Mouse (Mus musculus): ENCODE results near the gene Hscb. TPM values are rescaled to one million over a fixed set of nuclear protein-coding genes. Genes with fewer than 3 reads are reported as not detected.

The Hscb gene
- polyA plus RNA-seq, 1 experiment from 2014 or later, result 19.6 TPM

- 91% methylated on average over 6 of the region's 6 CpGs for WGBS
- ATAC-seq (ENCODE audit: low read depth), result no peak
Observed at GRCm38 (mm10) chr5:110873160-110873559, 33.6 kb upstream of the Hscb start.

GRCm38 (mm10) chr5:110869242-110869669 lies 29.7 kb upstream of the Hscb start:
- Histone ChIP-seq H3K9ac (ENCODE audit: low read depth, low read length) (no peak overlapping the region), H3K4me1 (ENCODE audit: control insufficient read depth, insufficient read depth, low read length) (no peaks in the 10 kb centered on the region), H3K36me3 (ENCODE audit: control insufficient read depth, insufficient read depth, low read length) (peaks cover 21% of the 10 kb centered on the region), H3K4me3 (ENCODE audit: low read depth, low read length) (no peak overlapping the region), H3K27ac (replicated peaks; ENCODE audit: low read depth, low read length) (no peak overlapping the region), H3K9me3 (ENCODE audit: control insufficient read depth, low read length) (no peaks in the 10 kb centered on the region), H3K27me3 (replicated peaks; ENCODE audit: control insufficient read depth, insufficient read depth, low read length) (no peaks in the 10 kb centered on the region), H3K4me2 (ENCODE audit: low read depth, low read length) (no peak overlapping the region)
- ATAC-seq (ENCODE audit: low read depth), result no peak
- DNase-seq (ENCODE audit: low spot score), result peak; percentile 34
- WGBS, result 61% methylated on average over 8 of the region's 8 CpGs

More at GRCm38 (mm10) chr5:110873160-110873559, 33.6 kb upstream of the Hscb start:
- Histone ChIP-seq H3K4me2 (ENCODE audit: low read depth, low read length) (no peak overlapping the region), H3K9me3 (ENCODE audit: control insufficient read depth, low read length) (no peaks in the 10 kb centered on the region), H3K4me3 (ENCODE audit: low read depth, low read length) (no peak overlapping the region), H3K9ac (ENCODE audit: low read depth, low read length) (no peak overlapping the region), H3K27me3 (replicated peaks; ENCODE audit: control insufficient read depth, insufficient read depth, low read length) (no peaks in the 10 kb centered on the region), H3K4me1 (ENCODE audit: control insufficient read depth, insufficient read depth, low read length) (peaks cover 9% of the 10 kb centered on the region; the same call in 1 of the 2 replicates), H3K27ac (replicated peaks; ENCODE audit: low read depth, low read length) (no peak overlapping the region), H3K36me3 (ENCODE audit: control insufficient read depth, insufficient read depth, low read length) (peaks cover 13% of the 10 kb centered on the region; the same call in 1 of the 2 replicates)
- no peak for DNase-seq (ENCODE audit: low spot score)

GRCm38 (mm10) chr5:110868460-110868859 lies 28.9 kb upstream of the Hscb start:
- H3K4me1 ChIP-seq (ENCODE audit: control insufficient read depth, insufficient read depth, low read length), result no peaks in the 10 kb centered on the region
- no peaks in the 10 kb centered on the region for H3K27me3 ChIP-seq (replicated peaks; ENCODE audit: control insufficient read depth, insufficient read depth, low read length)
- no peak overlapping the region for H3K4me3 ChIP-seq (ENCODE audit: low read depth, low read length)
- 71% methylated on average over 4 of the region's 4 CpGs for WGBS
- peaks cover 17% of the 10 kb centered on the region for H3K36me3 ChIP-seq (ENCODE audit: control insufficient read depth, insufficient read depth, low read length)
- H3K27ac ChIP-seq (replicated peaks; ENCODE audit: low read depth, low read length), result no peak overlapping the region; the same call in 1 of the 2 replicates
- ATAC-seq (ENCODE audit: low read depth), result 0 out of 2 replicates have a peak, but pooled peaks have one; percentile 2
- no peak for DNase-seq (ENCODE audit: low spot score)
- no peak overlapping the region for H3K9ac ChIP-seq (ENCODE audit: low read depth, low read length)
- no peak overlapping the region for H3K4me2 ChIP-seq (ENCODE audit: low read depth, low read length)
- no peaks in the 10 kb centered on the region for H3K9me3 ChIP-seq (ENCODE audit: control insufficient read depth, low read length)

GRCm38 (mm10) chr5:110860445-110860844 lies 20.9 kb upstream of the Hscb start:
- 0 out of 2 replicates have a peak, but pooled peaks cover 9% of the 10 kb centered on the region for H3K36me3 ChIP-seq (ENCODE audit: control insufficient read depth, insufficient read depth, low read length)
- no peaks in the 10 kb centered on the region; the same call in 1 of the 2 replicates for H3K4me1 ChIP-seq (ENCODE audit: control insufficient read depth, insufficient read depth, low read length)
- H3K4me3 ChIP-seq (ENCODE audit: low read depth, low read length), result no peak overlapping the region
- H3K9ac ChIP-seq (ENCODE audit: low read depth, low read length), result no peak overlapping the region
- no peaks in the 10 kb centered on the region for H3K9me3 ChIP-seq (ENCODE audit: control insufficient read depth, low read length)
- DNase-seq (ENCODE audit: low spot score), result no peak
- ATAC-seq (ENCODE audit: low read depth), result no peak
- 91% methylated on average over 5 of the region's 5 CpGs for WGBS
- no peak overlapping the region for H3K27ac ChIP-seq (replicated peaks; ENCODE audit: low read depth, low read length)
- no peaks in the 10 kb centered on the region for H3K27me3 ChIP-seq (replicated peaks; ENCODE audit: control insufficient read depth, insufficient read depth, low read length)
- no peak overlapping the region for H3K4me2 ChIP-seq (ENCODE audit: low read depth, low read length)

GRCm38 (mm10) chr5:110859013-110859650 lies 19.6 kb upstream of the Hscb start:
- peak overlapping the region; percentile 85 for H3K27ac ChIP-seq (replicated peaks; ENCODE audit: low read depth, low read length)
- no peaks in the 10 kb centered on the region for H3K27me3 ChIP-seq (replicated peaks; ENCODE audit: control insufficient read depth, insufficient read depth, low read length)
- 45% methylated on average over 13 of the region's 13 CpGs for WGBS
- H3K9me3 ChIP-seq (ENCODE audit: control insufficient read depth, low read length), result no peaks in the 10 kb centered on the region
- 0 out of 2 replicates have a peak, but pooled peaks cover 9% of the 10 kb centered on the region for H3K36me3 ChIP-seq (ENCODE audit: control insufficient read depth, insufficient read depth, low read length)
- H3K4me2 ChIP-seq (ENCODE audit: low read depth, low read length), result peak overlapping the region; percentile 17; the same call in 1 of the 2 replicates
- ATAC-seq (ENCODE audit: low read depth) (no peak; the same call in 1 of the 2 replicates), DNase-seq (ENCODE audit: low spot score) (peak; percentile 81)
- H3K4me1 ChIP-seq (ENCODE audit: control insufficient read depth, insufficient read depth, low read length), result no peaks in the 10 kb centered on the region; the same call in 1 of the 2 replicates
- peak overlapping the region; percentile 49; the same call in 1 of the 2 replicates for H3K9ac ChIP-seq (ENCODE audit: low read depth, low read length)
- no peak overlapping the region for H3K4me3 ChIP-seq (ENCODE audit: low read depth, low read length)

- whole genome bisulfite sequencing, result 31% methylated on average over 5 of the region's 5 CpGs
- DNase-seq (ENCODE audit: low spot score), result peak; percentile 79
- no peak overlapping the region for H3K4me3 ChIP-seq (ENCODE audit: low read depth, low read length)
Observed at GRCm38 (mm10) chr5:110857091-110857490, 17.5 kb upstream of the Hscb start.

GRCm38 (mm10) chr5:110852990-110853389 lies 13.4 kb upstream of the Hscb start:
- Histone ChIP-seq H3K4me3 (ENCODE audit: low read depth, low read length) (no peak overlapping the region), H3K36me3 (ENCODE audit: control insufficient read depth, insufficient read depth, low read length) (peaks cover 44% of the 10 kb centered on the region), H3K4me1 (ENCODE audit: control insufficient read depth, insufficient read depth, low read length) (no peaks in the 10 kb centered on the region), H3K4me2 (ENCODE audit: low read depth, low read length) (no peak overlapping the region), H3K27ac (replicated peaks; ENCODE audit: low read depth, low read length) (no peak overlapping the region), H3K9ac (ENCODE audit: low read depth, low read length) (no peak overlapping the region), H3K27me3 (replicated peaks; ENCODE audit: control insufficient read depth, insufficient read depth, low read length) (no peaks in the 10 kb centered on the region), H3K9me3 (ENCODE audit: control insufficient read depth, low read length) (no peaks in the 10 kb centered on the region)
- ATAC-seq (ENCODE audit: low read depth) (no peak), DNase-seq (ENCODE audit: low spot score) (no peak)
- WGBS, result 67% methylated on average over 1 of the region's 1 CpGs

More at GRCm38 (mm10) chr5:110857091-110857490, 17.5 kb upstream of the Hscb start:
- Histone ChIP-seq H3K9ac (ENCODE audit: low read depth, low read length) (no peak overlapping the region), H3K36me3 (ENCODE audit: control insufficient read depth, insufficient read depth, low read length) (0 out of 2 replicates have a peak, but pooled peaks cover 21% of the 10 kb centered on the region), H3K4me2 (ENCODE audit: low read depth, low read length) (no peak overlapping the region), H3K4me1 (ENCODE audit: control insufficient read depth, insufficient read depth, low read length) (no peaks in the 10 kb centered on the region; the same call in 1 of the 2 replicates), H3K9me3 (ENCODE audit: control insufficient read depth, low read length) (no peaks in the 10 kb centered on the region), H3K27ac (replicated peaks; ENCODE audit: low read depth, low read length) (peak overlapping the region; percentile 33; the same call in 1 of the 2 replicates), H3K27me3 (replicated peaks; ENCODE audit: control insufficient read depth, insufficient read depth, low read length) (no peaks in the 10 kb centered on the region)
- ATAC-seq (ENCODE audit: low read depth), result no peak

GRCm38 (mm10) chr5:110841046-110841862 lies 1.7 kb upstream of the Hscb start:
- Histone ChIP-seq H3K4me1 (ENCODE audit: control insufficient read depth, insufficient read depth, low read length) (no peaks in the 10 kb centered on the region; the same call in 1 of the 2 replicates), H3K9me3 (ENCODE audit: control insufficient read depth, low read length) (no peaks in the 10 kb centered on the region), H3K9ac (ENCODE audit: low read depth, low read length) (no peak overlapping the region), H3K4me3 (ENCODE audit: low read depth, low read length) (no peak overlapping the region), H3K27ac (replicated peaks; ENCODE audit: low read depth, low read length) (no peak overlapping the region), H3K27me3 (replicated peaks; ENCODE audit: control insufficient read depth, insufficient read depth, low read length) (no peaks in the 10 kb centered on the region), H3K4me2 (ENCODE audit: low read depth, low read length) (peak overlapping the region; percentile 68; the same call in 1 of the 2 replicates), H3K36me3 (ENCODE audit: control insufficient read depth, insufficient read depth, low read length) (peaks cover 16% of the 10 kb centered on the region; the same call in 1 of the 2 replicates)
- DNase-seq (ENCODE audit: low spot score), result no peak
- no peak for ATAC-seq (ENCODE audit: low read depth)
- WGBS, result 93% methylated on average over 14 of the region's 14 CpGs
